Mouse (Mus musculus) neural tube, embryonic 10.5 days (tissue): ENCODE measurements around the gene Gabrp.

Source experiments
- DNase-seq: peaks from one replicate; pipeline ENCODE4 v3.0.0-alpha.2; 2017; ENCODE audit warnings: low spot score; ENCODE audit errors: extremely low spot score

The Gabrp gene

DNA sequence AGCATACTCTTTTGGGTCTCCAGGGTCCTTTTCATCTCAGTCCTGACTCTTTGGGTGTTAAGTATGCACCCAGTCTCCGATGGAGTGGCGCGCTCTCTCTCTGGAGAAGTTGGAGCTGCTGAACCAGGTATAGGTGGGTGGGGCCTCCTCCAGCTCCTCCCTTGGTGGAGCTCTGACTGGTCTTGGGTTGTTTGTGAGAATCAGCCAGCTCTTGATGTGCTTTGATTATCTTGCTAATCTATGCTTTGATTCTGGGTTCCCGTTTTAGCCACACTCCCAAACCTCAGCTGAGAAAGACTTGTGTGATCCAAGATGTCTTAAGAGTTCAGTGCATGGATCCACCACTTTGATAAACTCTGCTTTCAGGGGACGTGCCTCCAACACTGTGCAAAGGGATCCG is at the start of gene Gabrp:
Gene Gabrp (minus strand): TSS at position 101 of the 400 bp plus-strand sequence.
- no peak for DNase-seq

DNA sequence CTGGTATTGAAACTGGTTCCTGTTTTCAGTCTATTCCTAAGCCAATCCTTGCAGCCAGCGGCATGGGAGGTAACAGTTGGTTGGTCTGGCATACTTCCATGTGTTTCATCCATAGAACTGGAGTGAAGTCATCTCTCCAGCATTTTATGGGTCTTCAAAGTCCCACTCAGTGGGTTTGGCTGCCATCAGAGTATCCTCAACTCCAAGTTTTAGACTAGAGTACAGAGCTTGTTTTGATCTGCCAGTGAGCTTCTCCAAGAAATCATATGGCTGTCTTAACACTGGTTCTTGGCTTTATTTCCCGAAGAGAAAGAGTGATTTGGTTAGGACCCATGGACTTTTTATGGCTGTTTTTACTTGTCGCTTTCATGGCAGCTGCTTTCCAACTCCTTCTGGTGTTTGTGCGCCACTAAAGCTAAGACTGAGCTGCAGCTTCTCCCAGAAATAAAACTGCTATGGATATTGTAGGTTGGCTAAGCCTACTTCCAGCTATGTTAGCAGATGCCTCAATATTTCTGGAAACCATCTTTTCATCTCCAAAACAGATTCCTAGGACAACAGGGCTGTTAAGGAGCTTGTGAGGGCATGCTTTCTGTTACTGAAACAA is 48.5 kb upstream of the Gabrp start:
- no peak for DNase-seq

DNA sequence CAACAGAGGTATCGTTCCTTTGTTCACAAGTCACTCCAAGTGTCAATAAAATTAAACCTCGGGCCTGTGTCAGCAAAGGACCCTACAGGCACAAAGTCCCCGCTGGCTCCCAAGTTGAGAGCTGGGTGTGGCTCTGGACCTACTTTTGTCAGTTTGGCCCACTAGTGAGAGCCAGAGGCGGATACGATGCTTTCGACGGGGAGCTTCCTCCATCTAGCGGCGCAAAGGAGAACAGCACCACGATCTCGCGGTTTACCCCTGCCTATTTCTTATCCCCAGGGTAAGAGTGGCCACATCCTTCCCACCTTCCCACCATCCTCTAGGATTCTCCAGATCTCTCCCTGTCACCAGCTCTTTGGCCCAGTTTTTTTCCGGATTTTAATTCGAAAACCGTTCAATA is 35.5 kb upstream of the Gabrp start:
- DNase-seq: peak; percentile 73

DNA sequence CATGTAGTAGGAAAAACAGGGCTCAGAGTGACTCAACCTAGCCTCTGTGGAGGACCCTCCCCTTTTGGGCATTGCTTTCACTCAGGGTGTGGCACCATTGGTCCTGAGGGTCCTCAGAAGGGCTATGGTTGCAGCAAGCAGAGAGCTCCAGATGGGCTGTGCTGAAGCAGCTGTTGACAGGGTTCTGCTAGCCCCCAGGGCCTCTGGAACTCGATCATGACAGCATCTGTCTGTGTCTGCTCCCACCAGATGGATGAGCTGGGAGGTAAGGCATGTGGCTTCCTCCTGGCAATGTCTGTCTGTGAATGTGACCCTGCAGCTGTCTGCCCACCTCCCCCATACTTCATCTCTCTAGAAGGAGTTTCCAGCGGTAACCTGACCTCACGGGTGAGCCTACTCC is 29.0 kb upstream of the Gabrp start:
- DNase-seq: peak; percentile 49

DNA sequence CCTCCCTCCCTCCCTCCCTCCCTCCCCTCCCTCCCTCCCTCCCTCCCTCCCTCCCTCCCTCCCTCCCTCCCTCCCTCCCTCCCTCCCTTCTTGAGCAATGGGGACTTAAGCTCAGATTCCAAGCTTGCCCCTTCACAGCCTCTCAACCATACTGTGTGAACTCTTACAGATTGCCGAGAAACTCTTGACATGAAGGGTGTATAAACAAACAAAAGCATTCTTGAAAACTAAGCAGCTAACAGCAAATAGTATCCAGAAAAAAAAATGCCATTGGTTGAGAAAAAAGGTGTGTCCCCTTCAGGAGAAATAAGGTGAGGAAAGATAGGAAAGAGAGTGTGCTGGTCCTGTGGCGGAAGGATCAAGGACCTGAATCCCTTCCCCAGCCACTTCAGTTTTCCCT is 24.4 kb upstream of the Gabrp start:
- DNase-seq: no peak

DNA sequence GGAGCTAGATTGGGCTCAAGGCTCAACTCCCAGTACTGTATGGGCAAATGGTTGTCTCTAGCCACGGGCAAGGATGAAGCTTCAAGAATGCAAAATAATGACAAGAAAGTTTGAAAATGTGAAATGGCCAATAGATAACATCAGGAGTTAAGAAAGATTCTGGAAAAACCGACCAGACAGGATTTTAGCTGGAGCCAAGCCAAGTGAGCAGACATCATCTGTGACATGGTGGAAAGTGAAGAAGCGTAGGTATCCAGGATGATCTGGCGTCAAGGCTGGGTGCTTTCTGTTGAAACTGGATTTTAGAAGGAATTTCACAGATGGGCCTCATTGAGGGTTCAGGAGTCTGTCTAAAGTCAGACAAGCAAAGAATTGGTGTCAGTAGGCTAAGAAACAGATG is 20.2 kb upstream of the Gabrp start, which contains the start of gene D130052B06Rik:
Gene D130052B06Rik (plus strand): TSS at position 317 of the 400 bp plus-strand sequence.
- no peak for DNase-seq

DNA sequence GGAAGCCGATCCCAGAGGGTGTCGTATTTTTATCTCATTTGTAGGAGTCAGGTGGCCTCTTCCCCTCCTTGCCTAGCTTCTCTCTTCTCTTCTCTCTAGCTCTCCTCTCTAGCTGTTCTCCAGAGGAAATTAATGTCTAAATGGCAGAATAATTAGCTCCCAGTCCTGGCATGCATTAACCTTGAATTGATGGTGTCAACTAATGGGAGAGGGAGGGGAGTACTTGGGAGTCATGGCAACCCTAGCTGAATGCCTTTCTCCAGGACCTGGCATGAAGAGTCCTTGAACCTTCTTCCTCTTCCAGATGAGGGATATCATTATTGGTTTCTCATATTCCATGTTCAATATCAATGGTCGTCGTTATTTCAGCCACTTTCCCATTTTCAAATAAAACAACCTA is 17.9 kb upstream of the Gabrp start:
- no peak for DNase-seq

DNA sequence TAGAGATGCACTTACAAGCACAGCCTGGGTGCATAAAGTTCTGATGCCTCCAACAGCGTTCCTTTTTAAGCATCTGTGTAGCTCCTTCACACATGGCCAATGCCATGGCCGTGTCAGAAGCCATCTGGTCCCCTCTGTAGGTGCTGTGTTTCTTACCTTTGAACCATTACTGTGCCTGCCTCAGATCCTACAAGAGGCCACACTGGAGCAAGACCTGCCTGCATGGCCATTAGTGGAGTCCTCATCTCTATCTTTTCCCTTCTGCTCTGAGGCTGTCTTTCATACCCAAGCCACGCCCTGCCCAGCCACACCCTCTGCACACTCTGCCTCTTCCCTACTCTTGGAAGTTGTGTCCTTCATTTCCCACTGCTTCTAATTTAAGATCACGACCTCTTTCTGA is 14.1 kb upstream of the Gabrp start:
- DNase-seq: no peak

DNA sequence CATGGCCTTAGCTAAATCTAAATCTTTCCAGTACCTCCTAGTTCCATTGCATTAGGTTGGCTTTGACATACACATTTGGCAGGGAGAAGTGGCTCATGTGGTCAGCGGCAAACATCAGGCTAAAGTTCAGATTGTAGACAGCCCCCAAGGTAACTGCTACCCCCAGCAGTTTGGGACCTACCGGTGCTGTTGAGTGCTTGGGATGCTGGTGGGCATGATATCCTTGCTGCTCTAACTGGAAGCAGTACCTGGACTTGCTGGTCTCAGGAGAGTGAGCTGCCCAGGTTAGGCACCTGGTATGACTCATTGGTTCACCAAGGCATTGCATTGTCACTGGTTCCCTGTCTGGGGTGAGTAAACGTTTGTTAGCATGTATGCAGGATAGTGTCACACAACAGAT is 12.0 kb upstream of the Gabrp start:
- no peak for DNase-seq

DNA sequence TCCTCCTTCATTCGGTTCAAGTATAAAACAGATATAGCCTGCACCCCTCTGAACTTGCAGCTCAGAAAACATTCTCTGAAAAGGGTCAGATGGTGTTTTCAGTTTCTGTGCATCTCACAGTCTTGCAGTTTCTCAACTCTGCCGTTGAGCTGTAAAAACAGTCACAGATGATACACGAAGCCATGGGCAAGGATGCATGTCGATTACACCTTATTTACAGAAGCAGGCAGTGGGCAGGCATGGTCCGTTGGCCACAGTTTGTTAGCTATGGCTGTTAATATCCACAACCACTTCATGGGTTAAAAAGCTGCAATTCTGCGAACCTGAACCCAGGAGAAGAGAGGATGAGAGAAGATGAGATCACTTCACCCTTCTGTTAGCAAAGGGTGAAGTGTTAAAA is 7.9 kb upstream of the Gabrp start:
- no peak for DNase-seq

DNA sequence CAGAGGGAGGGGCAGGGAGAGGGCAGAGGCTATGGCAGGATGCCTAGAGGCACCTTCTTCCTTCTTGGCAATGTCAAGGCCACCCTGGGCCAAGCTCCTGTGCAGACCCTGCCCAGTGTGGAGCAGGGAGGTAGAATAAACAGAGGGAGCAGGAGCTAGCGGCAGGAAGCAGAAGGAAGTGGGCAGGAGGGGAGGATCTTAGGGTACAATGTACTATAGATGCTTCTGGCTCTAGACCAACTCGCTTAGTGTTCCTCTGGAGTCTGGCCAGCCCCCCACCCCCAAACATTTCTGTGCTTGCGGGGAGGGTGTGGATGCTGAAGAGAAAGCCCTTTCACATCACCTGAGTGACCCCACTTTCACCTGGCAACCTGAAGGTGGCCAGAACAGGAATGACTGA is 862 bp upstream of the Gabrp start:
- DNase-seq: no peak

DNA sequence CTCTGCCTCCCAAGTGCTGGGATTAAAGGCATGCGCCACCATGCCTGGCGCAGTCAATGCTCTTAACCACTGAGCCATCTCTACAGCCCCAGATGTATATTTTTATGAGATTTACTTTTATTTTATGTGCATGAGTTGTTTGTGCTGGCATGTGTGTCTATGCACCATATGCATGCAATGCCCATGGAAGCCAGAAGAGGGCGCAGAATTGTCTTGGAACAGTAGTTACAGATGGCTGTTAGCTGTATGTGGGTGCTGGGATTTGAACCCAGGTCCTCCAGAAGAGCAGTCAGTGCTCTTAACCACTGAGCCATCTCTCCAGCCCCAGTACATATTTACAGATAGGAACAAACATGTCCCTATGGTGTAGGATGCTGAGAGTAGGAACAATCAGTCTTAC is 3.8 kb downstream of the Gabrp start:
- no peak for DNase-seq

DNA sequence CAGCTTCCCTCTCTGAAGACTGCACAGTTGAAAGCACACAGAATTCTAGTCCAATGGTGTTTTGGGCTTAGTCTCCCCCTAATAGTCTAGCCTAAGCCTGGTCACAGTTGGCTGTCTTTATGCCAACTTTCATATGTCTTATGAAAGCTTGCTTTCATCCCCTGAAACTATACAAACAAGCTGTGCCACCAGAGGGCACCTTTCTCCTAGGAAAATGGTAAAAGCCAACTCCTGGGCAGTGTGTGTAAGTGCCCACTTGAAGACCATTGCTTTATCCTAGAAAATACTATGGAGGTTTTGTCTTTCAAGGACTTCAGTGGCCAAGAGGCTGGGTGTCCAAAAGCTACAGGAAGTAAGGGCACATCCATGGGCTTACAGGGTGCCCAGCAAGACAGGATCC is 8.3 kb downstream of the Gabrp start:
- DNase-seq: no peak

DNA sequence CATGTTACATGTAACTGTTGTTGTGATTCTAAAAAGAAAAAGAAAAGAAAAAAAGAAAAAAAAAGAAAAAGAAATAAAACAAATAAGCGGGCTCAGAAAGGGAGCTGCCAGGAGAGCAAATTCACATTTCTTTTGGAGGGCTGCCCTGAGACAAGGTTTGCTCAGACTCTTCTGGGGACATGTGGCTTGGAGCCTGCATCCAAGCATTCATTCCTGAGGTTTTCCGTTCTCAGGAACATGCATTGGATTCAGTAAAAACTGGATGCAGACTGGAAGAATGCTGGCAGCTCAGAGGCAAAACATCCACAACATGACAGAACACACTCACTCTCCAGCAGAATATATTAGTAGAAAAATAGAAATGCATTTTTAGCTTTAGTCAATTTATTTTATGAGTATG is 14.8 kb downstream of the Gabrp start:
- DNase-seq: no peak

DNA sequence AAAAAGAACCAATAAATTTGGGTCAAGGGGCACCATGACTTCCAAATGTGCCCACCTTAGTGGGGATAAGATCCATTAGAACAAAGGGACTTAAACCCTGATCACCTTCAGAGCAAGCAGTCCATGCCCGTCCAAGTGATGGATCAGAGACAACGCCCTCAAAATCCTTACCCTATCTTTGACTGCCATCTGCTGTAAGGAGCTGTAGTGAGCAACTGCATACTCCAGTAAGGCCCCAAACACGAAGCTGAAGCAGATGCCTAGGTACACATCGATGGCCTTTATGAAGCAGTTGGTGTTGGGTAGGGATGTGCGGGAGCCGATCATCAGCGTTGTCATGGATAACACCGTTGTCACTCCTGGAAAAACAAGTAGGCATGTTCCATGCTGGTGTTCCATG is 24.6 kb downstream of the Gabrp start:
- DNase-seq: no peak

DNA sequence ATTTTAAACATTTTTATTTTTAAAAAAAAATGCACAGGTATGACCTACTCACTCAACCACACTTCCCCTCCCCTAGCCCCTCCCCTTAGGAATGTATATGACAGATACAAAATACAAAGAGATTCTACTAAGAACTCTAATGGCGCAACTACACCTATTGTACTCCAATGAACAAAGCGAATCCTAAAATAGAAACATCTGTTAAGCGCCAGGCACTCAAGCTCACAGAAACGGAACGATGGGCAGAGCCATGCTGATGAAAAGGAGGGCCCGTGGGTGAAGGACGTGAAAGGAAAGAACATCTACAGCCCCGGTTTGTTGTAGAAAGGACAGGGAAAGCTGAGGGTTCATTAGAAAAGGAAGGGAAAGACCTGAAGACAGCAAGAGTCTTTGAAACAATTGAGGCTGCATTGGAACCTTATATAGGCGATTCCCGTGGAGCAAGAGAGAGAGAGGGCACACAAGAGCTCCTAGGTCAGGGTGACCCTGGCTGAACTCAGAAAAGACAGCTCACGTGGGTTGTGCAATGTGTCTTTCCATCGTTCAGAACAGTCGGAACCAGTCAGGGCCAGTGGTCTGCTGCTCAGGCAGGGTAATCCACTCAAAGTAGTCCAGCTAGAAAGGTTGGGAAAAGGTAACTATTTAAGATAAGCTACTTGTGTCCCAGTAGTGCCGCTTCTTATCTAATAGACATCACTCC is 27.7 kb downstream of the Gabrp start:
- DNase-seq: no peak

DNA sequence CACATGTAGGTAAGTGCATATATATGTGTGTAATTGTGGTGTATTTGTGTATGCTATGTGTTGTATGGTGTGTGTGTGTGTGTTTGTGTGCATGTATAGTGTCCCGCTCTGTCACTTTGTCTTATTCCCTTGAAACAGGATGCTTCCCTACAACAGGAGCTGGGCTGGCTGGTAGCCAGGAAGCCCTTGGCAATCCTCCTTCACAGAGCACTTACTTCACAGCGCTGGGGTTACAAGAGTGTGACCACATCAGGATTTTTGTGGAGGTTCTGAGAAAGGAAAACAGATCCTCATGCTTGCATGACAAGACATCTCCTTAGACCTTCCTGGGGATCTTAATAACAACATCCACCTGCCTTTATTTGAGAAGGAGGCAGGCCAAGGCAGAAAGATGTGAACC is 31.4 kb downstream of the Gabrp start:
- no peak for DNase-seq

DNA sequence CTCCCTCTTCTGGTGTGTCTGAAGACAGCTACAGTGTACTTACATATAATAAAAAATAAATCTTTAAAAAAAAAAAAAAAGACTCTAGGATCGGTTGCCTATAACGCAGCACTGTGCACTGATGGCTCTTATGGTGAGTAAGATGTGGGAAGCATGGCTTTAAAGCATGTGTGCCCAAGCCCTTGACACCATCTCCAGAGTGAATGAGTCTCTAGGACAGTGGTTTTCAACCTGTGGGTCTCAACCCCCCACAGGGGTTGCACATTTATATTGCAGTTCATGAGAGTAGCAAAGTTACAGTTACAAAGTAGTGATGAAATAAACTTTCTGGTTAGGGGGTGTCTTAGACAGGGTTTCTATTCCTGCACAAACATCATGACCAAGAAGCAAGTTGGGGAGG is 33.8 kb downstream of the Gabrp start:
- DNase-seq: no peak

DNA sequence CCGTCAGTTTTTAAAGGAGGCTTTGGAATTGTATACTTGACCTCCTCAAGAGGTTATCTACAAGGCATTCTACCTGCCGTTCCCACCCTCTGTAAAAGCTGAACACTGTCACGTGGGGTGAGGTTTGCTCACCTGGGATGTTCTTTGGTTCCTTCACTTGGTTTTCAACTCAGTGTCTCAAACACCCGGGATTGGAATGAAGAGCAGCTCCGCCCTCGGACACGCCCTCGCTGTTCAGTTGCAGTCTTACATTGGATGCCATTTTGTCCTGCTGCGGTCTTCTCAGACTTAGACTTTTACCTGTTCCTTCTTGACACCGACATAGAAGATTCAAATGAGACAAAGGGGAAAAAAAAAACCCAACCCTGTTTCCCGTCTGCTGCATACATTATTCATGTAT is 34.6 kb downstream of the Gabrp start:
- DNase-seq: no peak

DNA sequence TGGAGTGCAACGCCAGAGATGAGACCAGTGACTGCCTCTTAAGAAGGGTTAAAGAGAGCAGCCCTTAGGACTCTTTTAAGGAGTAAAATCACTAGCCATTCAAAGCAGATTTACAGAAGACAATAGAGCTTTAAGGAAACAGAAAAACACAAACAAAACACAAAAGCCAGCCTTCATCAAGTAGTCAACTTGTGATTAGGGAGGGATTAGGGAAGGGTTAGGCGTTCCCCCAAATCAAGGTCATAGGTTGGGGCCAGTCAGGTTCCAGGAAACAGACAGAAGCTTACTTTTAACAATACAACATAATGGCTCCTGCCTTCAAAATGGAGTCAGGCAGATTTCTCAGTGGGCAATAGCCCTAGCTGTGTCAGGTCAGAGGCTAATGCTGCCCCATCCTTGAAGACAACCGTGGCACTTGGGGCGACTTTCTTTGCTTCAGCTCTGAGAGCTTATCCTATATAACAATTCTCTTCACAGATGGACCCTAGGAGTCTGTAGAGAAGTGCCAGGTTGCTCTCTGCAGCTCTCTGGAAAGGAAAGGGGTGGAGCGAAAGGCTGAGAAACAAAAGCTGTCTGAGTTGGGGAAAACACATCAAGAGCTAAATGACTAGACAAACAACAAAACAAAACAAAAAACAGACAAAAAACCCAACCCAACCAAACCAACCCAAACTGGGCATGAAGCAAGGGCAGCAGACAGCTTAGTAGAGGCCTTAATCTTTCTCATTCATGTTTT is 41.2 kb downstream of the Gabrp start:
- no peak for DNase-seq

DNA sequence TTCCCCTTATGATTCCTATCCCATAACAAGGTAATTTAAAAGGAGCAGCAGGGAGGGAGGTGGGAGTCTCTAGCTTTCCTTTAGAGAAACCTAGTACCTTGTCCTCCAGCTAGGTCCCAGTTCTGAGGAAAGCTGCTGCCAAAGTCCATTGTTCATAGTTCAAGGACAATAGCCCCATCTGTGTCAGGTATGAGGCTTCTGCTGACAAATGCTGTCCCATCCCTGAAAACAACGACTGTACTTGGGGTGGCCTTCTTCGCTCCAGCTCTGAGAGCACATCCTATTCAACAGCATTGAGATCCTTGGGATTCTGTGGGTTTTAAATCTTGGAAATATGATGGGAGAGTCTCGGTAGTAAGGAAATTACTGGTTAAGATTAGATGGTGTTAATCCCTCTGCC is 42.1 kb downstream of the Gabrp start:
- DNase-seq: no peak

DNA sequence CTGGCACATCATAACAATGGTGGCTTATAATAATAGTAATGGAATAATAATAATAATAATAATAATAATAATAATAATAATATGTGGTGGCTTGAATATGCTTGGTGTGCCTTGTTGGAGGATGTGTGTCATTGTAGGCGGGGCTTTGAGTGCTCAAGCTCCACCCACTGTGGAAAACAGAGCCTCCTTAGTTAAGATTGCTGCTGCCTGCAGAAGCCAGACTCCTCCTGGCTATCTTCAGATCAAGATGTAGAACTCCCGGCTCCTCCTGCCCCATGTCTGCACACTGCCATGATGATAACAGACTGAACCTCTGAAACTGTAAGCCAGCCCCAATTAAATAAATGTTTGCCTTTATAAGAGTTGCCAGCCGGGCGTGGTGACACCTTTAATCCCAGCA is 44.2 kb downstream of the Gabrp start:
- no peak for DNase-seq

DNA sequence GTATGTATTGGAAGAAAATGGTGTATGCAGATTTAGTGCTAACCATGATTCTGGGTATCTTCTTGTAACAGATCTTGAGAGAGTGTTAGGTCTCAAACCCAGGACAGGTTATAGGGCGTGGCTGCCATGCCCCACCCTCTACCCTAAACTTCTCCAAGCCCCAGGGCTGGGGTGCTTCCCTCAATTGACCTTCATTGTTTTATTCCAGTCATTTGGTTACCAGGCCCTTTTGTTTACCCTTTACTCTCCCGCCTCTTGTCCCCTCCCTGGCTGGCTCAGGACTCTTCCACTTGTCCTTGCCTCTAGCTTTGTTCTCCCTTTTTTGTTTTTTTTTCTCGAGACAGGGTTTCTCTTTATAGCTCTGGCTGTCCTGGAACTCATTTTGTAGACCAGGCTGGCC is 45.2 kb downstream of the Gabrp start:
- no peak for DNase-seq
